Mouse (Mus musculus) hindbrain, postnatal 0 days (tissue): ENCODE results near the gene Ntrk3. TPM values are rescaled to one million over a fixed set of nuclear protein-coding genes. Genes with fewer than 3 reads are reported as not detected.
A peak's percentile ranks its signal among the peaks of the same experiment; 100 is the strongest.

Experiments
- ATAC-seq: fragments of 200-750 bp; cut with Nextera tagmentation; 2 replicates; pipeline ENCODE4 v1.8.0; 2017; ENCODE audit warnings: mild to moderate bottlenecking, moderate TSS enrichment, moderate library complexity
- DNase-seq: peaks from one replicate; pipeline ENCODE4 v3.0.0-alpha.2; 2015; ENCODE audit warnings: low spot score
- H3K27ac ChIP-seq: fragments of 300-500 bp; sonication (generic); 2 replicates; pipeline ENCODE4 v1.5.1; 2014; ENCODE audit warnings: mild to moderate bottlenecking
- H3K27me3 ChIP-seq: fragments of 300-500 bp; sonication (generic); 2 replicates; pipeline ENCODE4 v1.6.1; 2014; ENCODE audit warnings: low read length, mixed read lengths; ENCODE audit not compliant: insufficient read depth
- H3K36me3 ChIP-seq: fragments of 300-500 bp; sonication (generic); 2 replicates; pipeline ENCODE4 v1.6.1; 2014; ENCODE audit warnings: low read length, mixed read lengths; ENCODE audit not compliant: insufficient read depth
- H3K4me1 ChIP-seq: fragments of 300-500 bp; sonication (generic); 2 replicates; pipeline ENCODE4 v1.6.1; 2014; ENCODE audit warnings: antibody characterized with exemption, low read length, mixed read lengths; ENCODE audit not compliant: insufficient read depth
- H3K4me2 ChIP-seq: fragments of 300-500 bp; sonication (generic); 2 replicates; pipeline ENCODE4 v1.6.1; 2014; ENCODE audit warnings: low read depth, mild to moderate bottlenecking, low read length, moderate library complexity, mixed read lengths
- H3K4me3 ChIP-seq: fragments of 300-500 bp; sonication (generic); 2 replicates; pipeline ENCODE4 v1.5.1; 2014; ENCODE audit warnings: low read length
- H3K9ac ChIP-seq: fragments of 300-500 bp; sonication (generic); replicated peaks from 2 replicates; pipeline ENCODE4 v1.6.1; 2014; ENCODE audit warnings: mild to moderate bottlenecking, low read length, moderate library complexity, mixed read lengths
- H3K9me3 ChIP-seq: fragments of 300-500 bp; sonication (generic); 2 replicates; pipeline ENCODE4 v1.6.1; 2016; ENCODE audit warnings: low read length, mixed read lengths
- CTCF ChIP-seq: IDR thresholded peaks from 2 replicates; pipeline ENCODE4 v1.5.1; 2016; ENCODE audit warnings: antibody characterized with exemption, control low read depth, low read depth
- WGBS: fragments of 180-500 bp; shearing (Covaris S2); extraction: QIAGEN DNeasy Blood & Tissue Kit; methylation state at CpG from one replicate; pipeline ENCODE4 v1.1.7; 2014; 5-methylcytosine and 5-hydroxymethylcytosine counted together
- polyA plus RNA-seq: library from polyadenylated mRNA; unstranded; fragments of >200 nt; fragmentation: Nextera tagmentation; extraction: Ambion mirVana; gene quantifications from 2 replicates; pipeline ENCODE4 v1.2.1, GENCODE M21; 2015
- total RNA-seq: library from RNA; depleted of rRNA; stranded (reverse); fragments of >200 nt; gene quantifications from 2 replicates; pipeline ENCODE4 v1.2.3, GENCODE M21; 2014

The Ntrk3 gene
- total and polyA plus RNA-seq, 2 experiments from 2014 or later: 23.5 to 90.8 TPM

DNA sequence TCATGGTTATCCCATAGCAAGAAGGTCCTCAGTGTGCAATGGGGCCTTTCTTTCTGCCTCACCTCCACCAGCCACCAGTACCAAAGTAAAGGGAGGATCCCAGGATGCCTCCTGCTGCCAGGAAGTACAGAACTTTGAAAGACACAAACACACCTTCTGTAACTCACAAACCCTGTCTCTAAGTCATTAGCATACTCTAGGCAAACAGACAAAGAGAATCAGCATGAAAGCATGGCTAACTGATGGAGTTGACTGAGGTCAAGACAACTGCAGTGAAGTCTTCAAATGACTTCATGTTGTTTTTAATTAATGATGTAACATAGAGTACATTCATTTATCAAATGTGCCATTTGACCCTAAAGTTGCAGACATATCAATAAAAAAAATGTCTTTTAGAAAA lies 339.4 kb downstream of the Ntrk3 start:
- no peaks in the 10 kb centered on the region for H3K9me3 ChIP-seq
- no peaks in the 10 kb centered on the region for H3K4me1 ChIP-seq
- no peak overlapping the region for H3K4me3 ChIP-seq
- no peak overlapping the region for H3K4me2 ChIP-seq
- no peaks in the 10 kb centered on the region for H3K36me3 ChIP-seq
- no peak overlapping the region for H3K9ac ChIP-seq
- no peak overlapping the region for H3K27ac ChIP-seq
- no peaks in the 10 kb centered on the region for H3K27me3 ChIP-seq
- ATAC-seq (no peak), DNase-seq (no peak)
- TF ChIP-seq CTCF: no peak

GRCm38 (mm10) chr7:78397215-78397614 lies 340.6 kb downstream of the Ntrk3 start:
- Histone ChIP-seq H3K36me3 (no peaks in the 10 kb centered on the region), H3K27ac (no peak overlapping the region), H3K9ac (no peak overlapping the region), H3K4me3 (no peak overlapping the region), H3K4me2 (no peak overlapping the region), H3K27me3 (no peaks in the 10 kb centered on the region), H3K9me3 (no peaks in the 10 kb centered on the region), H3K4me1 (no peaks in the 10 kb centered on the region)
- DNase-seq: no peak
- 61% methylated on average over 4 of the region's 4 CpGs for WGBS
- no peak for ATAC-seq
- TF ChIP-seq CTCF: no peak

DNA sequence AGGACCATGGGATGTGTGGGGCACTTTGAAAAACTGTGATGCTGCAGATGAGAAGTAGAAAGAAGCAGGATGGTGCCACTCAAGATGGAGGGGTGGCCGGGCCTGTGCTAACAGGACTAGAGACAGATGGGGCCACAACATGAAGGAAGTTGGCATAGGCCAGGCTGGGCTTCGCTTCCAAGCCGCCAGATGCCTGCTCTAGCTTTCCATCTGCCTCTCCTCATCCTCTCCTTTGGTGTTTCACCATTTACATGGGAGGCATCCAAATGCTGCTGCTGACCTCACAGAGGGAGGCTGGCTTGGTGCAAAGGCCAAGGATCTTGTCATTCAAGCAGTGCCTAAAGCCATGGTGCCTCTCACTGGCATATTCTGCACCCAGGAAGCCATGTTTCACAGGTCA lies 347.8 kb downstream of the Ntrk3 start:
- peak; percentile 78 for ATAC-seq
- DNase-seq: peak; percentile 46
- Histone ChIP-seq H3K4me3 (no peak overlapping the region), H3K4me2 (no peak overlapping the region), H3K9ac (no peak overlapping the region), H3K4me1 (no peaks in the 10 kb centered on the region), H3K9me3 (no peaks in the 10 kb centered on the region), H3K27me3 (no peaks in the 10 kb centered on the region), H3K36me3 (no peaks in the 10 kb centered on the region), H3K27ac (no peak overlapping the region; the same call in 1 of the 2 replicates)
- TF ChIP-seq CTCF: no peak
- 62% methylated on average over 3 of the region's 3 CpGs for WGBS

DNA sequence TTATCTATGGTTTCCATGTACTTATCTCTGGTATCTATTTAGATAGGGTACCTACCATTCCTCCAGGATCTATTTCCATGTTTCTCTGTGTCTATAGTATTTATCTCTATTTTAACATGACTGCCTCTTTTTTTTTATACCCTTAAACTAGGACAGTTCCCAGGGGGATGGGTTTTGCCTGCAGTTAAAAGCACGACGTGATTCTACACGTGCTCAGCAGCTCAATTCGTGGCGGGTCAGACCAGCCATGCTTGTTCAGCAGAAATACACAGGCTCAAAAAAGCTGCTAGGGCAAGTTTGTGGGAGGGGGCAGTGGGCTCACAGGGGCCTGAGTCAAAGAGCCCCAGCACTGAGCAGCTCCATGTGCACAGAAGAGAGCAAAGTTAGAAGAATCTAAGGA lies 349.7 kb downstream of the Ntrk3 start:
- Histone ChIP-seq H3K4me3 (no peak overlapping the region), H3K9ac (no peak overlapping the region), H3K4me2 (no peak overlapping the region), H3K36me3 (no peaks in the 10 kb centered on the region), H3K27ac (no peak overlapping the region), H3K9me3 (no peaks in the 10 kb centered on the region), H3K27me3 (no peaks in the 10 kb centered on the region), H3K4me1 (no peaks in the 10 kb centered on the region)
- 63% methylated on average over 5 of the region's 5 CpGs for WGBS
- TF ChIP-seq CTCF: no peak
- ATAC-seq: no peak
- DNase-seq: peak; percentile 54

GRCm38 (mm10) chr7:78385971-78386370 lies 351.8 kb downstream of the Ntrk3 start:
- H3K27me3 ChIP-seq: no peaks in the 10 kb centered on the region
- 0 out of 2 replicates have a peak, but pooled peaks have one; percentile 49 for ATAC-seq
- H3K4me3 ChIP-seq: no peak overlapping the region
- H3K4me2 ChIP-seq: no peak overlapping the region
- peak; percentile 27 for DNase-seq
- no peaks in the 10 kb centered on the region for H3K36me3 ChIP-seq
- no peak overlapping the region for H3K9ac ChIP-seq
- 41% methylated on average over 1 of the region's 1 CpGs for WGBS
- H3K9me3 ChIP-seq: no peaks in the 10 kb centered on the region
- H3K4me1 ChIP-seq: no peaks in the 10 kb centered on the region
- no peak overlapping the region for H3K27ac ChIP-seq
- TF ChIP-seq CTCF: no peak

GRCm38 (mm10) chr7:78384111-78384510 lies 353.7 kb downstream of the Ntrk3 start:
- H3K9ac ChIP-seq: no peak overlapping the region
- no peak for TF ChIP-seq CTCF
- no peak overlapping the region for H3K27ac ChIP-seq
- no peaks in the 10 kb centered on the region for H3K36me3 ChIP-seq
- no peaks in the 10 kb centered on the region for H3K4me1 ChIP-seq
- ATAC-seq: no peak
- no peaks in the 10 kb centered on the region for H3K27me3 ChIP-seq
- DNase-seq: no peak
- no peak overlapping the region for H3K4me3 ChIP-seq
- no peaks in the 10 kb centered on the region for H3K9me3 ChIP-seq
- H3K4me2 ChIP-seq: no peak overlapping the region

- H3K9me3 ChIP-seq: no peaks in the 10 kb centered on the region
- no peak overlapping the region for H3K4me2 ChIP-seq
- no peaks in the 10 kb centered on the region for H3K4me1 ChIP-seq
- no peak for TF ChIP-seq CTCF
- ATAC-seq: no peak
- H3K9ac ChIP-seq: no peak overlapping the region
- DNase-seq: no peak
- H3K36me3 ChIP-seq: no peaks in the 10 kb centered on the region
- no peaks in the 10 kb centered on the region for H3K27me3 ChIP-seq
- H3K27ac ChIP-seq: no peak overlapping the region
- WGBS: 14% methylated on average over 1 of the region's 1 CpGs
- H3K4me3 ChIP-seq: no peak overlapping the region
These were observed 355.7 kb downstream of the Ntrk3 start for GRCm38 (mm10) chr7:78382126-78382525.
